Mouse (Mus musculus) forebrain, postnatal 0 days (tissue): Measurements from ENCODE around the gene BC035947. TPM values are rescaled to one million over a fixed set of nuclear protein-coding genes. Genes with fewer than 3 reads are reported as not detected.
A peak's percentile ranks its signal among the peaks of the same experiment; 100 is the strongest.

ENCODE experiments used
- ATAC-seq: fragments of 200-750 bp; cut with Nextera tagmentation; 2 replicates; pipeline ENCODE4 v1.8.0; 2017; ENCODE audit warnings: mild to moderate bottlenecking, moderate library complexity
- DNase-seq: peaks from one replicate; pipeline ENCODE4 v3.0.0-alpha.2; 2015
- H3K27ac ChIP-seq: fragments of 300-500 bp; sonication (generic); 2 replicates; pipeline ENCODE4 v1.5.1; 2014; ENCODE audit warnings: low read depth, mild to moderate bottlenecking, antibody characterized with exemption, low read length, moderate library complexity, mixed read lengths
- H3K27me3 ChIP-seq: fragments of 300-500 bp; sonication (generic); 2 replicates; pipeline ENCODE4 v1.6.1; 2014; ENCODE audit warnings: mild to moderate bottlenecking, low read length, mixed read lengths; ENCODE audit not compliant: insufficient read depth
- H3K36me3 ChIP-seq: fragments of 300-500 bp; sonication (generic); 2 replicates; pipeline ENCODE4 v1.6.1; 2014; ENCODE audit warnings: mild to moderate bottlenecking, moderate library complexity; ENCODE audit not compliant: insufficient read depth
- H3K4me1 ChIP-seq: fragments of 300-500 bp; sonication (generic); 2 replicates; pipeline ENCODE4 v1.6.1; 2014; ENCODE audit warnings: antibody characterized with exemption; ENCODE audit not compliant: insufficient read depth
- H3K4me2 ChIP-seq: fragments of 300-500 bp; sonication (generic); 2 replicates; pipeline ENCODE4 v1.6.1; 2014; ENCODE audit warnings: low read depth, mild to moderate bottlenecking, moderate library complexity
- H3K4me3 ChIP-seq: fragments of 300-500 bp; sonication (generic); 2 replicates; pipeline ENCODE4 v1.5.1; 2014; ENCODE audit warnings: low read depth, low read length, mixed read lengths
- H3K9ac ChIP-seq: fragments of 300-500 bp; sonication (generic); 2 replicates; pipeline ENCODE4 v1.6.1; 2014; ENCODE audit warnings: mild to moderate bottlenecking
- H3K9me3 ChIP-seq: fragments of 300-500 bp; sonication (generic); 2 replicates; pipeline ENCODE4 v1.6.1; 2016; ENCODE audit warnings: low read length
- CTCF ChIP-seq: sonication (generic); IDR thresholded peaks from 2 replicates; pipeline ENCODE4 v1.5.1; 2016; ENCODE audit warnings: antibody characterized with exemption, control low read depth, low read depth
- WGBS: fragments of 180-500 bp; shearing (Covaris S2); extraction: QIAGEN DNeasy Blood & Tissue Kit; methylation state at CpG from one replicate; pipeline ENCODE4 v1.1.7; 2014; 5-methylcytosine and 5-hydroxymethylcytosine counted together
- polyA plus RNA-seq: library from polyadenylated mRNA; unstranded; fragments of >200 nt; fragmentation: Nextera tagmentation; extraction: Ambion mirVana; gene quantifications from 2 replicates; pipeline ENCODE4 v1.2.1, GENCODE M21; 2015
- total RNA-seq: library from RNA; depleted of rRNA; stranded (reverse); fragments of >200 nt; gene quantifications from 2 replicates; pipeline ENCODE4 v1.2.3, GENCODE M21; 2014

BC035947 gene
- total and polyA plus RNA-seq, 2 experiments from 2014 or later, result 0.40 to 1.5 TPM

- 94% methylated on average over 16 of the region's 16 CpGs for WGBS
- H3K4me3 ChIP-seq, result no peak overlapping the region
- H3K27me3 ChIP-seq, result no peaks in the 10 kb centered on the region
These were observed 10.9 kb downstream of the BC035947 start for GRCm38 (mm10) chr1:78501036-78501435.

GRCm38 (mm10) chr1:78490143-78490542 lies 21.8 kb downstream of the BC035947 start:
- no peaks in the 10 kb centered on the region for H3K9me3 ChIP-seq
- H3K36me3 ChIP-seq, result no peaks in the 10 kb centered on the region
- no peak overlapping the region for H3K27ac ChIP-seq
- DNase-seq, result no peak
- no peaks in the 10 kb centered on the region for H3K27me3 ChIP-seq
- H3K4me1 ChIP-seq, result no peaks in the 10 kb centered on the region
- WGBS, result 85% methylated on average over 1 of the region's 1 CpGs
- ATAC-seq, result no peak
- no peak overlapping the region for H3K4me2 ChIP-seq
- H3K9ac ChIP-seq, result no peak overlapping the region
- no peak for TF ChIP-seq CTCF
- no peak overlapping the region for H3K4me3 ChIP-seq

More at GRCm38 (mm10) chr1:78501036-78501435, 10.9 kb downstream of the BC035947 start:
- ATAC-seq, result no peak
- Histone ChIP-seq H3K27ac (no peak overlapping the region), H3K4me2 (no peak overlapping the region), H3K36me3 (no peaks in the 10 kb centered on the region), H3K4me1 (no peaks in the 10 kb centered on the region), H3K9ac (no peak overlapping the region), H3K9me3 (no peaks in the 10 kb centered on the region)
- no peak for TF ChIP-seq CTCF
- no peak for DNase-seq

- Histone ChIP-seq H3K4me1 (no peaks in the 10 kb centered on the region), H3K9me3 (no peaks in the 10 kb centered on the region), H3K4me3 (peak within 1 kb of the TSS; percentile 83), H3K36me3 (no peaks in the 10 kb centered on the region), H3K27me3 (no peaks in the 10 kb centered on the region), H3K9ac (peak within 1 kb of the TSS; percentile 90), H3K27ac (peak within 1 kb of the TSS; percentile 73), H3K4me2 (peak within 1 kb of the TSS; percentile 69)
- ATAC-seq, result peak; percentile 98
- DNase-seq, result peak; percentile 98
- TF ChIP-seq CTCF, result no peak
- WGBS, result under 1% methylated on average over 31 of the region's 31 CpGs
These were observed 23.0 kb downstream of the BC035947 start, which contains the start of gene Farsb for GRCm38 (mm10) chr1:78488752-78489492. Gene Farsb (minus strand): TSS chr1:78488897.

GRCm38 (mm10) chr1:78488427-78488751 lies 23.6 kb downstream of the BC035947 start:
- Histone ChIP-seq H3K36me3 (no peaks in the 10 kb centered on the region), H3K4me3 (peak overlapping the region; percentile 83), H3K27me3 (no peaks in the 10 kb centered on the region), H3K4me2 (peak overlapping the region; percentile 69), H3K4me1 (no peaks in the 10 kb centered on the region), H3K9me3 (no peaks in the 10 kb centered on the region), H3K27ac (peak overlapping the region; percentile 73), H3K9ac (peak overlapping the region; percentile 90)
- TF ChIP-seq CTCF, result no peak
- WGBS, result 2% methylated on average over 28 of the region's 28 CpGs
- ATAC-seq (peak; percentile 71), DNase-seq (no peak)

GRCm38 (mm10) chr1:78484361-78484760 lies 27.6 kb downstream of the BC035947 start:
- H3K4me3 ChIP-seq, result no peak overlapping the region
- DNase-seq (no peak), ATAC-seq (no peak)
- H3K4me2 ChIP-seq, result no peak overlapping the region
- WGBS, result 27% methylated on average over 2 of the region's 2 CpGs
- peaks cover 10% of the 10 kb centered on the region; the same call in 1 of the 2 replicates for H3K36me3 ChIP-seq
- no peak overlapping the region for H3K9ac ChIP-seq
- no peak overlapping the region for H3K27ac ChIP-seq
- no peaks in the 10 kb centered on the region for H3K9me3 ChIP-seq
- no peaks in the 10 kb centered on the region for H3K4me1 ChIP-seq
- no peak for TF ChIP-seq CTCF
- no peaks in the 10 kb centered on the region for H3K27me3 ChIP-seq

GRCm38 (mm10) chr1:78483430-78483829 lies 28.5 kb downstream of the BC035947 start:
- Histone ChIP-seq H3K9ac (no peak overlapping the region), H3K27me3 (no peaks in the 10 kb centered on the region), H3K4me3 (no peak overlapping the region), H3K4me1 (no peaks in the 10 kb centered on the region), H3K36me3 (peaks cover 15% of the 10 kb centered on the region; the same call in 1 of the 2 replicates), H3K9me3 (no peaks in the 10 kb centered on the region), H3K27ac (no peak overlapping the region), H3K4me2 (no peak overlapping the region)
- TF ChIP-seq CTCF, result no peak
- 96% methylated on average over 3 of the region's 3 CpGs for WGBS
- ATAC-seq (no peak), DNase-seq (no peak)

GRCm38 (mm10) chr1:78472441-78472840 lies 39.5 kb downstream of the BC035947 start:
- Histone ChIP-seq H3K4me3 (no peak overlapping the region), H3K4me1 (no peaks in the 10 kb centered on the region), H3K36me3 (peaks cover 48% of the 10 kb centered on the region), H3K27me3 (no peaks in the 10 kb centered on the region), H3K27ac (no peak overlapping the region), H3K9ac (no peak overlapping the region), H3K4me2 (no peak overlapping the region), H3K9me3 (no peaks in the 10 kb centered on the region)
- 90% methylated on average over 5 of the region's 5 CpGs for WGBS
- no peak for DNase-seq
- no peak for TF ChIP-seq CTCF
- no peak for ATAC-seq
